Mouse (Mus musculus) brain, embryonic 14.5 days (tissue): Measurements from ENCODE around the gene Dis3l2. TPM values are rescaled to one million over a fixed set of nuclear protein-coding genes. Genes with fewer than 3 reads are reported as not detected.

ENCODE experiments used
- DNase-seq: peaks from one replicate; pipeline ENCODE4 v3.0.0-alpha.2; 2011; ENCODE audit warnings: low read depth
- CTCF ChIP-seq: fragments of 200-500 bp; IDR thresholded peaks from 2 replicates; pipeline ENCODE4 v1.5.1; 2012; ENCODE audit warnings: inconsistent platforms, mild to moderate bottlenecking, moderate library complexity, borderline replicate concordance; ENCODE audit not compliant: insufficient read depth, insufficient read length; ENCODE audit errors: extremely low read depth
- POLR2A ChIP-seq: fragments of 200-500 bp; IDR thresholded peaks from 2 replicates; pipeline ENCODE4 v1.6.1; 2012; ENCODE audit warnings: mild to moderate bottlenecking, inconsistent platforms, borderline replicate concordance; ENCODE audit not compliant: poor library complexity, insufficient read depth, insufficient read length, severe bottlenecking; ENCODE audit errors: extremely low read depth
- polyA plus RNA-seq: library from polyadenylated mRNA; depleted of rRNA; stranded (reverse); fragments of >200 nt; gene quantifications from 2 replicates; pipeline ENCODE4 v1.2.3, GENCODE M21; 2012; rRNA removed

Gene Dis3l2
- polyA plus RNA-seq, 1 experiment = 39.5 TPM

DNA sequence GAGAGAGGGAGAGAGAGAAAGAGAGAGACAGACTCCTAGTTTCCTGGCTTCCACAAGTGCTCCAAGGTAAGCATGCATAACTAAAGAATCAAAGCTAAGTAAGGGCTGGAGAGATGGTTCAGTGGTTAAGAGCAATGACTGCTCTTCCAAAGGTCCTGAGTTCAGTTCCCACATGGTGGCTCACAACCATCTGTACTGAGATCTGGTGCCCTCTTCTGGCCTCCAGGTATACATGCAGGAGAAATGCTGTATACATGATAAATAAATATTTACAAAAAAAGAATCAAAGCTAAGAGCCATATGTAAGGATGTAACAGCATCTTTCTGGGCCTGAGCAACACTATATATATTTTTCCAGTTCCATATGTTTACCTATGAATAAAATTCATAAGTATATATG, 357.3 kb downstream of the Dis3l2 start:
- DNase-seq = no peak
- TF ChIP-seq POLR2A = no peak
- TF ChIP-seq CTCF = no peak

DNA sequence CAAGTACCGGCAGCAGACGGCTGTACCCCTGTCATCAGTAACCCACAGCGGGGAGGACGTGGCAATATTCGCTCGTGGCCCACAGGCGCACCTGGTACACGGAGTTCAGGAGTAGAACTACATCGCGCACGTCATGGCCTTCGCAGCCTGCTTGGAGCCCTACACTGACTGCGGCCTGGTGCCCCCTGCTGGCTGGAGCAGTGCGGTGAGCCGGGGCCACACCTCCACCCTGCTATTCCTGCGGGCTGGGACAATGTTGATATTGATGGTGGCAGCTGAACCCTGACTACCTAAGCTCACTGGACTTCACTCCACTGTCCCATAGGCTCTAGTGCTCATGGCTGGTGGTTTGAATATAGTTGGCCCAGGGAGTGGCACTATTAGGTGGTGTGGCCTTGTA, 367.1 kb downstream of the Dis3l2 start:
- no peak for DNase-seq
- TF ChIP-seq CTCF (peak; percentile 29; the same call in 1 of the 2 replicates), POLR2A (no peak)

DNA sequence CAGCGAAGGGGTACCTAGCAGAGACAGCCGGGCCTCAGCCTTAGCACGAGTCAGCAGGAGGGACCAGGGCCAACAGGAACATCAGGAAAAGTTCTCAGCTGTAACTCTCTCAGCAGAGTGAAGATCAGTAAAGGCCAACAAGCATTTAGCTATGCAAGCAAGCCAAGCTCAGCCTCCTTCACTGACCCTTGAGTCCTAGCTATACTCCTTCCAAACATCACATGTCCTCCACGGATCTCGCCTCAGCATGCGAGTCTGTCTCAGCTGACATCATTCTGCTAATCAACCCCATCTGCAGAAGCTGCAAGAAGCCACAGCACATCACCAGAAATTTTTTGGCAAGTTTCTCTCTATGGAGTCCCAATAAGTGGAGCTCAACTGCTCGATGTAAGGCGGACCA, 370.2 kb downstream of the Dis3l2 start:
- no peak for DNase-seq
- TF ChIP-seq POLR2A (no peak), CTCF (no peak)

DNA sequence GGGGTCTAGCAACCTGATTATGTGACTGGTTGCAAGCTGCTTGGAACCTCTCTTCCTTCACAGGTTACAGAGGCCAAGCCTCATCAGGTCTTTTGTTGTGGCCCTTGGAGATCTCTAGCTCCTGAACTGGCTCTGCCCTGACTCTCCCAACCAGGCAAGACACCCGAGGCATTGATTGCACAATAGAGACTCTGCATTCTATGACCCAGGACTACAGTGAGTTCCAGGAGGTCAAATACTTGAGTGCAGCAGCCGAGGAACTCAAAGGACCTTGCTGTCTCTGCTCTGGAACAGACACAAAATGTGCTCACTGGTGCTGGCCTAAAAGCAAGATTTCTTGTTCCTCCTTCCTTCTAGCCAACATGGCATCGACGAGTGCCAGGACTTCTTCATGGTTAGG, 382.6 kb downstream of the Dis3l2 start:
- TF ChIP-seq POLR2A = no peak
- no peak for TF ChIP-seq CTCF
- no peak for DNase-seq

DNA sequence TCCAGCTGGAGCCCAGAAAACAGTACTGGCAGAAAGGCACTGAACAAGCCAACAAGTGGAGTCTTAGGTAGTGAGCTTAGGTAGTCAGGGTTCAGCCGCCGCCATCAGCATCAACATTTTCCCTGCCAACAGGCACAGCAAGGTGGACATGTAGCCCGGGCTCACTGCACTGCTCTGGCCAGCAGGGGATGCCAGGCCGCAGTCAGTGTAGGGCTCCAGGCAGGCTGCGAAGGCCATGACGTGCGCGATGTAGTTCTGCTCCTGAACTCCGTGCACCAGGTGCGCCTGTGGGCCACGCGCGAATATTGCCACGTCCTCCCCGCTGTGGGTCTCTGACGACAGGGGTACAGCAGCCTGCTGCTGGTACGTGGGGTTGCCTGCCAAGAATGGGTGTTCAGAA, 383.4 kb downstream of the Dis3l2 start:
- DNase-seq = no peak
- TF ChIP-seq POLR2A (no peak), CTCF (no peak; the same call in 1 of the 2 replicates)

DNA sequence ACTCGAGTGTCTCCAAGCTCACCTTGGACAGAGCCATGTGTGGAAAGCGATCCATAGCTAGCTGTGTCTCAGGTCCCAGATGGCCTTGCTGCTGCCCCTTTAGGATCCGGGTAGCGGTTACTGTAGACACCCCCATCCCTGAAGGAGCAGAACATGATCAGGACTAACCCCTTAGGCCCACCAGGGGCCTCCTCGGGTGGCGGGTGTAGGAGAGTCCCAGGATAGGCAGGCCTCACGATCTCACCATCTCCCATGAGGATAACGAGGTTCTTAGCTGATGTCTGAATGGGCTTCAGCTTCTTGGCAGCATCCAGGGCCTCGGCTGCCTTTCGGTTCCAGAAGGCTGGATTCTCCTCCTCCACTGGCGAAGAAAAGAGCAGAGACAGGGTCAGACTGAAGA, 385.6 kb downstream of the Dis3l2 start:
- TF ChIP-seq POLR2A = no peak
- no peak for TF ChIP-seq CTCF
- no peak for DNase-seq

DNA sequence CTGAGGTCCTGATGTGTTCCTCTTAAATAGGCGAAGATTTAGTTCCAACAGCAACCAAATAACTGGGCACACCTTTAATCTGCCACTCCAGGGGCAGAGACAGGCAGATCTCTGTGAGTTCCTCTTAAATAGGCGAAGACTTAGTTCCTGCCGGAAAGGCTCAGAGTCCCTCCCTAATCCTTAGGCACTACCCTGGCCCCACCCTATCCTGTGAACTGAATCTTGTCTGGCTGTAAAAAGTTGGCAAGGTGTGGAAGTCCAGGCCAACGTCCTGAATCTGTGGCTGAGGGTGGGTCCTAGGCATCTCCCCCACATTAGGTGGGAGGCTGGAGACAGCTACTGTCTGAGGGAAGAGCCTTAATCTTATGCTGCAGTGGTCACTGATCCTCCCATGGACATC, 386.2 kb downstream of the Dis3l2 start, which contains the start of gene Alppl2:
TSS of gene Alppl2 (minus strand) at position 101 of the 400 bp plus-strand sequence.
- no peak for DNase-seq

DNA sequence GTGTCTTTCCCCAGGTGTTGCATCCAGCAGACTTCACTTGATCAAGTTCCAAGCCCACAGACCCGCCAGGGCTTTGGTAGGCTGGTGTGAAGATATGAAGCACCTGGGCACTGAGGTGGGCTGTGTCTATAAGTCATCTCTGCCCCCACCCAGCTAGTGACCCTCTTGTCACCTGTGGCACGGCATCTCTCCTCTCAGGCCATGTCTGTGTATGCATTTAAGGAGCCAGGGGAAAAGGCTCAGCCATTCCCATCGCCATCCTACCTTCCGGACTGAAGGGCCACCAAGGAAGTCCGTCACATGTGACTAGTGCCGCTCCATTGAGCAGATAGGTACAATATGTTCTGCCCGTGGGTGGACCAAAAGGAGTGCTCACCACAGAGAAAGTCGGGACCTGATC, 392.0 kb downstream of the Dis3l2 start:
- no peak for DNase-seq
- no peak for TF ChIP-seq POLR2A
- no peak for TF ChIP-seq CTCF

More for the DNA sequence above, 386.2 kb downstream of the Dis3l2 start, which contains the start of gene Alppl2:
- TF ChIP-seq POLR2A (no peak), CTCF (no peak)

DNA sequence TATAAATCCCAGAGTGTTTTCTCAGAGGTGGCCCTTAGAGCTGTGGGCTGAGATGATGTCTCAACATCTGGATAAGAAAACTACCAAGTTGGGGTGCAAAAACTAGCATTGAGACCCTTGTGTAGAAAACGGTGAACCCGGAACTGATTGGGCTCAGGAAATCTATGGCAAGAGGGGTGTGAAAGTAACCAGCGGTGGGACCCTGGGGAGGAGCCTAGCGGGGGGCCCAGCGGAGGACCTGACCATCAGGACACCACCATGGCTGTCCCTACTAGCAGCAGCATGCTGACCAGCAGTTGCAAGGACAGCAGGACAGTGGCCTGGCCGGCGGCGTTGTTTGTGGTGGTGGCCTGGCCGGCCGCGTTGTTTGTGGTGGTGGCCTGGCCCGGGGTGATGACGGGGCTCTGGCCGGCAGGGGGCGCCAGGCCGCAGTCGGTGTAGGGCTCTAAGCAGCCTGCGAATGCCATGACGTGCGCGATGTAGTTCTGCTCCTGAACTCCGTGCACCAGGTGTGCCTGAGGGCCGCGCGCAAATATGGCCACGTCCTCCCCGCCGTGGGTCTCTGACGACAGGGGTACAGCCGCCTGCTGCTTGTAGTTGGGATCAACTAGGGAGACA, 394.9 kb downstream of the Dis3l2 start:
- peak; percentile 60 for DNase-seq
- TF ChIP-seq CTCF (peak; percentile 70), POLR2A (no peak)

Other genes starting within 250 kb of the Dis3l2 start
- gene Ptma, start 177.1 kb upstream of the Dis3l2 start, polyA plus RNA-seq = 1,831 and 2,420 TPM in 2 replicates
- gene Pde6d, start 121.2 kb upstream of the Dis3l2 start, polyA plus RNA-seq = 82.9 and 89.6 TPM in 2 replicates
- gene Cops7b, start 120.9 kb upstream of the Dis3l2 start, polyA plus RNA-seq = 69.7 and 89.0 TPM in 2 replicates
- 3.2 and 6.3 TPM in 2 replicates for gene Nppc, start 33.2 kb upstream of the Dis3l2 start, polyA plus RNA-seq